Mouse (Mus musculus) liver, adult 2 months (tissue): ENCODE data around the gene Prnp. TPM values are rescaled to one million over a fixed set of nuclear protein-coding genes. Genes with fewer than 3 reads are reported as not detected.
A peak's percentile ranks its signal among the peaks of the same experiment; 100 is the strongest.

Experiments used
- DNase-seq: peaks from one replicate; pipeline ENCODE4 v3.0.0-alpha.2; 2011; ENCODE audit warnings: low read depth, low spot score; ENCODE audit errors: extremely low read depth
- H3K27ac ChIP-seq: fragments of 200-500 bp; replicated peaks from 2 replicates; pipeline ENCODE4 v1.5.1; 2012; ENCODE audit warnings: low read depth, mild to moderate bottlenecking, control low read depth, inconsistent platforms, low read length; ENCODE audit not compliant: insufficient read depth
- H3K27me3 ChIP-seq: fragments of 200-500 bp; 2 replicates; pipeline ENCODE4 v1.6.1; 2012; ENCODE audit warnings: mild to moderate bottlenecking, moderate library complexity, low read length, inconsistent platforms; ENCODE audit not compliant: control insufficient read depth, insufficient read depth
- H3K36me3 ChIP-seq: fragments of 200-500 bp; 2 replicates; pipeline ENCODE4 v1.6.1; 2012; ENCODE audit warnings: low read length, inconsistent platforms; ENCODE audit not compliant: control insufficient read depth, insufficient read depth
- H3K4me1 ChIP-seq: fragments of 200-500 bp; 2 replicates; pipeline ENCODE4 v1.6.1; 2011; ENCODE audit warnings: low read length; ENCODE audit not compliant: control insufficient read depth, insufficient read depth
- H3K4me3 ChIP-seq: fragments of 200-500 bp; 2 replicates; pipeline ENCODE4 v1.5.1; 2011; ENCODE audit warnings: low read depth, mild to moderate bottlenecking, control low read depth, low read length, moderate library complexity; ENCODE audit not compliant: insufficient read depth
- H3K79me2 ChIP-seq: fragments of 200-500 bp; 2 replicates; pipeline ENCODE4 v1.6.1; 2012; ENCODE audit warnings: inconsistent platforms, mild to moderate bottlenecking, low read length, moderate library complexity; ENCODE audit not compliant: control insufficient read depth, insufficient read depth
- H3K9ac ChIP-seq: fragments of 200-500 bp; 2 replicates; pipeline ENCODE4 v1.6.1; 2012; ENCODE audit warnings: low read depth, mild to moderate bottlenecking, control low read depth, inconsistent platforms, low read length
- CTCF ChIP-seq: fragments of 200-500 bp; IDR thresholded peaks from 2 replicates; pipeline ENCODE4 v1.5.1; 2011; ENCODE audit warnings: low read depth, low read length, control low read depth
- POLR2A ChIP-seq: fragments of 200-500 bp; IDR thresholded peaks from 2 replicates; pipeline ENCODE4 v1.6.1; 2011; ENCODE audit warnings: low read length, control low read depth; ENCODE audit not compliant: insufficient read depth; ENCODE audit errors: extremely low read depth
- WGBS: fragments of 180-500 bp; shearing (Covaris S2); methylation state at CpG from one replicate; pipeline ENCODE4 v1.1.7; 2018; 5-methylcytosine and 5-hydroxymethylcytosine counted together
- polyA plus RNA-seq: library from polyadenylated mRNA; depleted of rRNA; stranded (reverse); fragments of >200 nt; gene quantifications from 2 replicates; pipeline ENCODE4 v1.2.3, GENCODE M21; 2012
- total RNA-seq: library from RNA; depleted of rRNA; stranded (reverse); fragments of >200 nt; gene quantifications from 2 replicates; pipeline ENCODE4 v1.2.3, GENCODE M21; 2014

Gene Prnp
- total and polyA plus RNA-seq, 2 experiments = 20.4 to 31.5 TPM

DNA sequence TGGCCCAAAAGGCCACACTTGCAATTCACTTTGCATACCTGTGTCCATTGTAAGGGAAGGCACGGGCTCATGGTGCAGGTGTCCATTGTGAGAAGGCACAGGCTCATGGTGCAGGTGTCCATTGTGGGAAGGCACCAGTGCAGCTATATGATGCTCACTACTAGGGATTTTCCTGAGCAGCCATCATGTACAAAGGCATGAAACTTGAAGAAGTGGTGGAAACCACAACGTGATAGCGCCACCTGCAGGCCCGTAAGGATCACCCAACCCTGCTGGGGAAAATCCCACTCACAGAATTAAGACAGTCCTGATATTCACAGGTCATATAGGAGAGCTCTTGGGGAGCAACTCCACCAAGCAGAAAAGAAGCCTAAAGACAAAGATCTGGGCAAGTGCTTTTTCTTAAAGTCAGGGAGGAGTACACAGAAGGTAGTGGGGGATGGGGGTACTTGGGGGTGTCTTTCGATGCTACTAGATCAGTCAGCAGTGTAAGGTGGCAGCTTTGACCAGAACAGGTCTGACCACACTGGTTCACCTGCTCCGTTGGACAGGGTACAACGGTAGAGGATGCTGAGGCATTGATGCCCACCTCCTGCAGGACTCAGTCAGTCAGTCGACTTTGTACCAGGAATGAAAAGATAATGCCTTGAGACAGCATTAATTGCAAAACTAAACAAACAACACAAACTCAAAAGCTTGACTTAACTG, 29.8 kb downstream of the Prnp start:
- Histone ChIP-seq H3K4me1 (no peaks in the 10 kb centered on the region), H3K79me2 (no peaks in the 10 kb centered on the region), H3K27me3 (no peaks in the 10 kb centered on the region), H3K27ac (no peak overlapping the region), H3K4me3 (no peak overlapping the region), H3K36me3 (no peaks in the 10 kb centered on the region), H3K9ac (no peak overlapping the region)
- peak; percentile 46 for DNase-seq
- WGBS = 36% methylated on average over 8 of the region's 8 CpGs
- TF ChIP-seq POLR2A (no peak), CTCF (peak; percentile 83)

DNA sequence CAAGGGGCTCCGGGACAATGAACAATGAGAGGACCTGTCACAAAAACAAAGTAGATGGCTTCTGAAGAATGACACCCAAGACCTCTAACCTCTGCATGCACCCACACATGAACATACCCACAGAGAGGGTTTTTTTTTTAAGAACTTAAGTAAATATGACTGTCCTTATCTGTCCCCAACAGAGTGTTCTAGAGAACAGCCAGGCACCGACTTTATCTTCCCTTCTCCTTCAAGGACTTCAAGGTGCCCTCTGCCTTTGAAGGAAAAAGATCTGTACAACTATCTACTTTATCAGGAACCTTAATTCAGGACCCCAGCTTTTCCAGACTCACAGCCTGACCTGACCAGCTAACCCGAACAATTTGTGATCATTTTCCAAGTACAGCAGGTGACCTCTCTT, 30.8 kb downstream of the Prnp start:
- H3K36me3 ChIP-seq = no peaks in the 10 kb centered on the region
- no peaks in the 10 kb centered on the region for H3K4me1 ChIP-seq
- H3K9ac ChIP-seq = no peak overlapping the region
- no peak for DNase-seq
- WGBS = 51% methylated on average over 3 of the region's 3 CpGs
- 0 out of 2 replicates have a peak, but pooled peaks cover 2% of the 10 kb centered on the region for H3K27me3 ChIP-seq
- TF ChIP-seq CTCF = no peak
- no peak for TF ChIP-seq POLR2A
- no peak overlapping the region for H3K27ac ChIP-seq
- H3K4me3 ChIP-seq = no peak overlapping the region
- H3K79me2 ChIP-seq = no peaks in the 10 kb centered on the region

- 83% methylated on average over 6 of the region's 6 CpGs for WGBS
- H3K9ac ChIP-seq = no peak overlapping the region
- no peaks in the 10 kb centered on the region for H3K4me1 ChIP-seq
- no peak for TF ChIP-seq POLR2A
- TF ChIP-seq CTCF = no peak
- H3K27me3 ChIP-seq = 0 out of 2 replicates have a peak, but pooled peaks cover 2% of the 10 kb centered on the region
- H3K79me2 ChIP-seq = no peaks in the 10 kb centered on the region
- H3K36me3 ChIP-seq = no peaks in the 10 kb centered on the region
- no peak overlapping the region for H3K27ac ChIP-seq
- H3K4me3 ChIP-seq = no peak overlapping the region
- no peak for DNase-seq
Observed at GRCm38 (mm10) chr2:131941501-131941900, 31.8 kb downstream of the Prnp start.

DNA sequence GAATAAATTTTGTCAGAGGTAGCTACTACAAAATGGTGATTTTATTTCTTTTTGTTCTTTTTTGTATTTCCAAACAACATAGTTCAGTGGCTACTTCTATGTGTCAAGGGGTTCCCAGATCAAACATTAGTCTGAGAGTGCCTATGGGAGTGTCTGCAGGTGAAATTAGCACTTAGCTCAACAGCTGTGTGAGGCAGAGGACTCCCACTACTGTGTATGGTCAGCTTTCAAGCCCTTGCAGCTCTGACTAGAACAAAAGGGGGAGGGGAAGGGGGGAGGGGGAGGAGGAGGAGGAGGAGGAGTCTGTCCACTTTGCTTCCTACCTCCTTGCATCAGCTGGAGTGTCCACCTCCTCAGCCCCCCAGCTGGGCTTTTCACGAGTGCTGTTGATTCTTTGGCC, 34.6 kb downstream of the Prnp start:
- Histone ChIP-seq H3K9ac (no peak overlapping the region), H3K79me2 (no peaks in the 10 kb centered on the region), H3K4me3 (no peak overlapping the region), H3K27me3 (0 out of 2 replicates have a peak, but pooled peaks cover 2% of the 10 kb centered on the region), H3K4me1 (no peaks in the 10 kb centered on the region), H3K36me3 (no peaks in the 10 kb centered on the region), H3K27ac (no peak overlapping the region)
- DNase-seq = no peak
- TF ChIP-seq POLR2A (no peak), CTCF (no peak)
- 23% methylated on average over 1 of the region's 1 CpGs for WGBS

GRCm38 (mm10) chr2:131945225-131945624, 35.5 kb downstream of the Prnp start:
- 74% methylated on average over 8 of the region's 8 CpGs for WGBS
- Histone ChIP-seq H3K4me1 (no peaks in the 10 kb centered on the region), H3K27ac (no peak overlapping the region), H3K79me2 (no peaks in the 10 kb centered on the region), H3K9ac (no peak overlapping the region), H3K36me3 (no peaks in the 10 kb centered on the region), H3K4me3 (no peak overlapping the region), H3K27me3 (0 out of 2 replicates have a peak, but pooled peaks cover 2% of the 10 kb centered on the region)
- TF ChIP-seq CTCF (no peak), POLR2A (no peak)
- DNase-seq = no peak

GRCm38 (mm10) chr2:131945765-131946164, 36.0 kb downstream of the Prnp start:
- Histone ChIP-seq H3K27me3 (0 out of 2 replicates have a peak, but pooled peaks cover 6% of the 10 kb centered on the region), H3K27ac (no peak overlapping the region), H3K4me1 (no peaks in the 10 kb centered on the region), H3K9ac (no peak overlapping the region), H3K36me3 (no peaks in the 10 kb centered on the region), H3K4me3 (no peak overlapping the region), H3K79me2 (no peaks in the 10 kb centered on the region)
- WGBS = 78% methylated on average over 6 of the region's 6 CpGs
- no peak for TF ChIP-seq POLR2A
- TF ChIP-seq CTCF = no peak
- no peak for DNase-seq
